Comparison of ENCODE assay signal across 1 mouse cellular context in genomic region chr17:8283526-8284253, GRCm38 (mm10).
TF ChIP-seq lines count a peak whose summit lies in the region.

No protein-coding gene starts in this region.

TF ChIP-seq in CH12.LX, 34 proteins besides CTCF, POLR2A, EP300 and RAD21 (continued from another document):
- TF ChIP-seq HCFC1 (IDR thresholded peaks at IDR 0.05; ENCODE audit: low read depth, low read length) (peak; percentile 68), MAZ (IDR thresholded peaks at IDR 0.05; ENCODE audit: low read depth, low read length) (no peak), MAFK (IDR thresholded peaks at IDR 0.05; ENCODE audit: insufficient replicate concordance, low read length) (no peak), NELFE (IDR thresholded peaks at IDR 0.05; ENCODE audit: low read depth, low read length) (peak; percentile 90), POLR2AphosphoS2 (IDR thresholded peaks at IDR 0.05; ENCODE audit: low read depth, low read length) (no peak), ZC3H11A (IDR thresholded peaks at IDR 0.05; ENCODE audit: low read depth, low read length) (no peak), ZMIZ1 (IDR thresholded peaks at IDR 0.05; ENCODE audit: low read depth, low read length) (peak; percentile 90; the same call in 1 of the 2 replicates), ELF1 (IDR thresholded peaks at IDR 0.05; ENCODE audit: low read depth, low read length) (peak; percentile 63), BHLHE40 (IDR thresholded peaks at IDR 0.05; ENCODE audit: low read depth, low read length) (no peak; the same call in 1 of the 2 replicates), KAT2A (IDR thresholded peaks at IDR 0.05; ENCODE audit: insufficient replicate concordance, low read length) (no peak), USF2 (conservative IDR thresholded peaks at IDR 0.05; ENCODE audit: low read depth, low read length) (no peak), NRF1 (IDR thresholded peaks at IDR 0.05; ENCODE audit: low read depth, low read length) (peak; percentile 41), MEF2A (IDR thresholded peaks at IDR 0.05; ENCODE audit: borderline replicate concordance, low read depth, low read length) (no peak; the same call in 1 of the 2 replicates), TBP (conservative IDR thresholded peaks at IDR 0.05; ENCODE audit: low read depth, low read length) (peak; percentile 68; the same call in 1 of the 2 replicates), IRF4 (IDR thresholded peaks at IDR 0.05; ENCODE audit: low read depth, low read length) (peak; percentile 44; the same call in 1 of the 2 replicates), USF1 (IDR thresholded peaks at IDR 0.05; ENCODE audit: low read depth, low read length) (no peak), SMC3 (IDR thresholded peaks at IDR 0.05; ENCODE audit: low read depth, low read length) (no peak), E2F4 (IDR thresholded peaks at IDR 0.05; ENCODE audit: insufficient replicate concordance, low read depth, low read length) (no peak), ZNF384 (IDR thresholded peaks at IDR 0.05; ENCODE audit: low read depth, low read length) (no peak)
